Mouse (Mus musculus) limb, embryonic 14.5 days (tissue): ENCODE measurements at regions not wholly inside any gene's neighbourhood (a gene's known extent, or its start where the extent isn't known, plus 50 kb on each side); places are given as distances from the start of the nearest gene placed in this dataset.
A peak's percentile ranks its signal among the peaks of the same experiment; 100 is the strongest.

Experiments used
- ATAC-seq: fragments of 200-750 bp; cut with Nextera tagmentation; 2 replicates; pipeline ENCODE4 v1.8.0; 2017; ENCODE audit warnings: low read depth, moderate number of reproducible peaks, moderate TSS enrichment; ENCODE audit not compliant: low FRiP score
- DNase-seq: peaks from one replicate; pipeline ENCODE4 v3.0.0-alpha.2; 2015; ENCODE audit warnings: low spot score
- H3K27ac ChIP-seq: fragments of 300-500 bp; sonication (generic); replicated peaks from 2 replicates; pipeline ENCODE4 v1.5.1; 2014; ENCODE audit warnings: low read depth, mild to moderate bottlenecking, low read length, moderate library complexity, mixed read lengths
- H3K27me3 ChIP-seq: fragments of 300-500 bp; sonication (generic); 2 replicates; pipeline ENCODE4 v1.6.1; 2014; ENCODE audit warnings: low read length, mixed read lengths; ENCODE audit not compliant: control insufficient read depth, insufficient read depth
- H3K36me3 ChIP-seq: fragments of 300-500 bp; sonication (generic); 2 replicates; pipeline ENCODE4 v1.6.1; 2014; ENCODE audit warnings: mild to moderate bottlenecking, low read length, moderate library complexity, mixed read lengths; ENCODE audit not compliant: control insufficient read depth, insufficient read depth
- H3K4me1 ChIP-seq: fragments of 300-500 bp; sonication (generic); 2 replicates; pipeline ENCODE4 v1.6.1; 2014; ENCODE audit warnings: antibody characterized with exemption, low read length, mixed read lengths; ENCODE audit not compliant: control insufficient read depth, insufficient read depth
- H3K4me2 ChIP-seq: fragments of 300-500 bp; sonication (generic); replicated peaks from 2 replicates; pipeline ENCODE4 v1.6.1; 2014; ENCODE audit warnings: low read depth, mild to moderate bottlenecking, low read length, moderate library complexity; ENCODE audit not compliant: severe bottlenecking
- H3K4me3 ChIP-seq: fragments of 300-500 bp; sonication (generic); replicated peaks from 2 replicates; pipeline ENCODE4 v1.5.1; 2014; ENCODE audit warnings: low read length
- H3K9ac ChIP-seq: fragments of 300-500 bp; sonication (generic); 2 replicates; pipeline ENCODE4 v1.6.1; 2014; ENCODE audit warnings: mild to moderate bottlenecking, low read depth, low read length, moderate library complexity; ENCODE audit not compliant: severe bottlenecking
- H3K9me3 ChIP-seq: fragments of 300-500 bp; sonication (generic); 2 replicates; pipeline ENCODE4 v1.6.1; 2016; ENCODE audit warnings: low read length; ENCODE audit not compliant: control insufficient read depth
- POLR2A ChIP-seq: fragments of 200-500 bp; IDR thresholded peaks from 2 replicates; pipeline ENCODE4 v1.8.0; 2012; ENCODE audit warnings: inconsistent platforms, mild to moderate bottlenecking, moderate library complexity, borderline replicate concordance; ENCODE audit not compliant: insufficient read depth, insufficient read length; ENCODE audit errors: extremely low read depth
- WGBS: fragments of 180-500 bp; shearing (Covaris S2); extraction: QIAGEN DNeasy Blood & Tissue Kit; methylation state at CpG from one replicate; pipeline ENCODE4 v1.1.7; 2014; 5-methylcytosine and 5-hydroxymethylcytosine counted together

DNA sequence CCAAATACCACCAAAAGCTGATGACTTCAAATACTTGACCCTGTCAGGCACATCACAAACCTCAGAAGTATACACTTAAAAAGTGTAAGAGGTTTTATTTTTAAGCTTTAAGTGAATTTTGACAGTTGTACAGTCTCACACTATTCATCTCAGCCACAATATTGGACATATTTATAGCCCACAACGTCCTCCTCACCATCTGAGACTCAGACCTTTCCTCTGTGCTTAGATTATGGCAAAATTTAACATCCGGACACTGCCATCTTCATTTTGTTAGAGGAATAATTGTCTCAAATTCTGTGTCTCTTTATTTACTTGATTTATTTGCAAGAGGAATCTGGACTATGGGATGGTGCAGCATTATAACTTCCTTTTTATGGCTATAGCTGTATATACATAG lies 880.2 kb upstream of the Celf2 start:
- Histone ChIP-seq H3K4me3 (no peak overlapping the region), H3K4me2 (no peak overlapping the region), H3K27me3 (no peaks in the 10 kb centered on the region), H3K9ac (no peak overlapping the region), H3K36me3 (no peaks in the 10 kb centered on the region), H3K27ac (no peak overlapping the region), H3K4me1 (no peaks in the 10 kb centered on the region), H3K9me3 (no peaks in the 10 kb centered on the region)
- no peak for TF ChIP-seq POLR2A
- DNase-seq (no peak), ATAC-seq (no peak)
- 54% methylated on average over 2 of the region's 2 CpGs for WGBS

DNA sequence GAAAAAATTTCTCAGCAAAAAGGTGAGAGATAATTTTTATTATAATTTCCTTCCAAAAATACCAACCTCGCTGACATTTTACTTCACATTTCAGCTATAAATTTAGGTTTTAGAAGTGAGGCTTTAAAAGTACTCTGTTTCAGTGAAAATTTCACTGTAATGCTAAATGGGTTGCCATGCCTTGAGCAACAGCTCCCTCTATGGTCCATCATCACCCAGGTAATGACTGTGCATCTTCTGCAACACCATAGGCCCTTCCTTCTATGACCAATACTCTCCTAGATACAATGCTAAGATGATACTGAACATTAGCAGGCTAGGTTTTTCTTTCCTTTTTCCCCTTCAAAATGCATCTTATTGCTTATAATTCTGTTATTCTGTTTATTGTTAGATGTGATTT lies 870.9 kb upstream of the Celf2 start:
- no peak overlapping the region for H3K4me2 ChIP-seq
- 21% methylated on average over 1 of the region's 1 CpGs for WGBS
- H3K9me3 ChIP-seq = no peaks in the 10 kb centered on the region
- no peaks in the 10 kb centered on the region for H3K36me3 ChIP-seq
- no peaks in the 10 kb centered on the region for H3K4me1 ChIP-seq
- H3K4me3 ChIP-seq = no peak overlapping the region
- no peak overlapping the region for H3K27ac ChIP-seq
- no peak for TF ChIP-seq POLR2A
- no peak overlapping the region for H3K9ac ChIP-seq
- DNase-seq = peak; percentile 70
- no peak for ATAC-seq
- H3K27me3 ChIP-seq = no peaks in the 10 kb centered on the region

DNA sequence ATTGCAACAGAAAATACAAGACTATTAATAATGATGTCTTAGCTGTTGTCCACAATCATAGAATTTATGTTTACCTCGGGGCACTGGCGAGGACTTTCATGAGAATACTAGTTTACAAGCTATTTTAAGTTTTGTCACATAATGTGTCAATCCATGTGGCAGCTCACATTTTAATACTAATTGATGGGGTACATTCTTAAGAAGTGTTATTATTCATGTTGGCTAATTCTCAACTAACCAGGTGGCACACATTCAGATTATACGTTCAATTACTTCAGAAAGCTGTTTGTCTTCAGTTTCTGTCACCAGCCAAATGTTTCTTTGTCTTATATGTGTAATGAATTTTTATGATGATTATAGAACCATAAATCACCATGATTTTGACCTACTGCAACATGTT lies 870.2 kb upstream of the Celf2 start:
- Histone ChIP-seq H3K27me3 (no peaks in the 10 kb centered on the region), H3K36me3 (no peaks in the 10 kb centered on the region), H3K4me2 (no peak overlapping the region), H3K4me1 (no peaks in the 10 kb centered on the region), H3K9ac (no peak overlapping the region), H3K4me3 (no peak overlapping the region), H3K27ac (no peak overlapping the region), H3K9me3 (no peaks in the 10 kb centered on the region)
- 71% methylated on average over 3 of the region's 3 CpGs for WGBS
- DNase-seq = no peak
- no peak for ATAC-seq
- no peak for TF ChIP-seq POLR2A

DNA sequence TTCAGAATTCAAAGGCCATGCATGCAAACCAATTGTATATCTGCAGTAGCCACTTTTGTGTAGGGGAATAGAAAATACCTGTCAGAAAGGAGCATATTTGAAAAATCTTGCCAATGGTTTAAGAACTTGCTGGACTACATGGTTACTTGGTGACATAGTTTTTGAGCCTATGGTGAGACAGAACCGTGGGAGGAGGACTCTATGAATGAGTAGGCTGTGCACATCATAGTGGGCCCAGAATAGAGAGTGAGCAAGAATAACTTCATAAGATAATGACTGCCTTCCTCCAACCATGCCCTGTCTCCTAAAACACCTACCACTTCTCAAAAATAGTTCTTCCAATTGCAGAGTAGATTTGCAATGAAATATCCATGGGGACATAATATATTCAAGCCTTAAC lies 838.5 kb upstream of the Celf2 start:
- ATAC-seq = no peak
- WGBS = 78% methylated on average over 1 of the region's 1 CpGs

DNA sequence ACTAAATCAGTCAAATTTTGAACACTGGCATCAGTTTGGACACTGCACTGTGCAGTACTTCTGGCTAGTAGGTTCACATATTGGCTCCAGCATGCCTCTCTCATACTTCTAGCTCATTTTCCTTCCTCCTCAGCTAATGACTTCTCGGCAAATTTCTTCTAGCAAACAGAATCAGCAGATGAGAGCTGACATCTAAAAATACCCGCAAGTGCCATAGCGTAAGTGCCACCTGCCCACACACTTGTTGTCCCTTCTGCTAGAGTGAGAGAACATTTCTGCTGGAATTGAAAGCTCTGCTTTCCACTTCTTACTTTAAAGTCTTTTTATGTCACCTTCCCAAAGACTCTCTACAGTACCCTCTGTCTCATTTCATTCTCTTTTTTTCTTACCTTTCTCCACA lies 835.4 kb upstream of the Celf2 start:
- Histone ChIP-seq H3K36me3 (no peaks in the 10 kb centered on the region), H3K9me3 (no peaks in the 10 kb centered on the region), H3K27ac (no peak overlapping the region), H3K4me1 (no peaks in the 10 kb centered on the region), H3K4me3 (no peak overlapping the region), H3K9ac (no peak overlapping the region), H3K4me2 (no peak overlapping the region), H3K27me3 (no peaks in the 10 kb centered on the region)
- TF ChIP-seq POLR2A = no peak
- WGBS = 91% methylated on average over 3 of the region's 3 CpGs
- DNase-seq (no peak), ATAC-seq (no peak)

More for the DNA sequence above, 838.5 kb upstream of the Celf2 start:
- Histone ChIP-seq H3K9me3 (no peaks in the 10 kb centered on the region), H3K4me1 (no peaks in the 10 kb centered on the region), H3K27me3 (no peaks in the 10 kb centered on the region), H3K4me3 (no peak overlapping the region), H3K36me3 (no peaks in the 10 kb centered on the region), H3K27ac (no peak overlapping the region), H3K4me2 (no peak overlapping the region), H3K9ac (no peak overlapping the region)
- DNase-seq = no peak
- TF ChIP-seq POLR2A = no peak

DNA sequence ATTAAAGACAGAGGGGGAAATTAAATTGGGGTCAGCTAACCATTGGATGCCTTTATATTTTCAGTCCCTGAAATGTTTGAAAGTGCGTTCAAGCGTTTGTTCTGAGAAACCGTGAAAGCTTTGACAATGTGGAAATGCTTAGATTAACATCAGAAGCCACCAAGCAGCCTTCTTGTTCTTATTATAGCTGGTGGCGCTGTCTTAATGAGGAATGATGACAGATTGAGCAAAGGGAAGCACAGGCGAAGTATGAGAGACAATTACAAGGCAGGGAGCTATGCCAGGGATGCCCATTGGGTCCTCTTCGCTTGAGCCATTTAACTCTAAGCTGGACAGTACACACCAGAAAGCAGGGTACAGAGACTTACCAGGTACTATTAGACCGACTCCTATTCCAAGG lies 828.9 kb upstream of the Celf2 start:
- Histone ChIP-seq H3K4me2 (no peak overlapping the region), H3K36me3 (no peaks in the 10 kb centered on the region), H3K4me1 (no peaks in the 10 kb centered on the region), H3K27me3 (no peaks in the 10 kb centered on the region), H3K27ac (no peak overlapping the region), H3K9me3 (no peaks in the 10 kb centered on the region), H3K4me3 (no peak overlapping the region), H3K9ac (no peak overlapping the region)
- TF ChIP-seq POLR2A = no peak
- DNase-seq = no peak
- ATAC-seq = no peak
- 73% methylated on average over 7 of the region's 7 CpGs for WGBS
